Mouse (Mus musculus): ENCODE results near the gene Rsph3b. TPM values are rescaled to one million over a fixed set of nuclear protein-coding genes. Genes with fewer than 3 reads are reported as not detected.

Rsph3b gene
- 12.9 and 13.1 TPM in 2 replicates for total RNA-seq (2023)

GRCm38 (mm10) chr17:6947984-6948768 is at the start of gene Rsph3b:
Rsph3b (minus strand) TSS chr17:6948682.

GRCm38 (mm10) chr17:6978287-6979248 is 30.1 kb upstream of the Rsph3b start, which contains the start of gene Gm49721:
Gm49721 (plus strand) TSS chr17:6978904.

GRCm38 (mm10) chr17:6970334-6970733 is 21.9 kb upstream of the Rsph3b start, which contains the start of gene Rnaset2b:
Rnaset2b (plus strand) TSS chr17:6970634.

GRCm38 (mm10) chr17:6960776-6961175 is 12.3 kb upstream of the Rsph3b start, which contains the start of gene Tagap1:
Tagap1 (minus strand) TSS chr17:6961156.

Other genes starting within 250 kb of the Rsph3b start
- gene Ezr, start 165.9 kb downstream of the Rsph3b start, total RNA-seq (2023), result 299 and 311 TPM in 2 replicates
- 51.6 and 62.7 TPM in 2 replicates for gene Tagap1, start 12.5 kb upstream of the Rsph3b start, total RNA-seq (2023)
- 113 and 181 TPM in 2 replicates for gene Rnaset2b, start 22.0 kb upstream of the Rsph3b start, total RNA-seq (2023)
- gene Gm49721, start 30.2 kb upstream of the Rsph3b start, total RNA-seq (2023), result 0.19 TPM in 1 of 2 replicates, not detected in the other
- gene Gm1604a, start 76.9 kb upstream of the Rsph3b start, total RNA-seq (2023), result 2.4 and 2.7 TPM in 2 replicates
- gene Rps6ka2, start 221.4 kb upstream of the Rsph3b start, total RNA-seq (2023), result 55.8 and 75.8 TPM in 2 replicates